Mouse (Mus musculus) erythroblast, embryonic 14.5 days (primary cell): ENCODE data around the gene Lmod3.

Experiments used
- GATA1 ChIP-seq: IDR thresholded peaks from 2 replicates; pipeline ENCODE4 v1.6.1; 2012; ENCODE audit warnings: low read length, inconsistent platforms, mixed read lengths
- TAL1 ChIP-seq: IDR thresholded peaks from 3 replicates; pipeline ENCODE4 v1.6.1; 2012; ENCODE audit warnings: low read length, inconsistent platforms, mixed read lengths

- TF ChIP-seq TAL1, result no peak
- no peak for TF ChIP-seq GATA1
Measured at GRCm38 (mm10) chr6:97252086-97252485, 473 bp downstream of the Lmod3 start.
